Mouse (Mus musculus): Measurements from ENCODE around the gene Mroh2a.

Gene Mroh2a

GRCm38 (mm10) chr1:88275698-88276523 lies 49.1 kb downstream of the Mroh2a start:
- DNase-seq (ENCODE audit: extremely low spot score, low spot score), result no peak

GRCm38 (mm10) chr1:88276524-88277097 lies 49.8 kb downstream of the Mroh2a start:
- DNase-seq (ENCODE audit: extremely low spot score, low spot score), result no peak

GRCm38 (mm10) chr1:88277098-88277817 lies 50.5 kb downstream of the Mroh2a start, which contains the start of the genes Hjurp and Trpm8:
Gene Hjurp, minus strand, starts transcription at chr1:88277633.
Gene Trpm8, plus strand, starts transcription at chr1:88277661.
- DNase-seq (ENCODE audit: extremely low spot score, low spot score), result peak; percentile 100

GRCm38 (mm10) chr1:88277818-88278511 lies 51.2 kb downstream of the Mroh2a start:
- DNase-seq (ENCODE audit: extremely low spot score, low spot score), result no peak

GRCm38 (mm10) chr1:88279111-88280005 lies 52.6 kb downstream of the Mroh2a start:
- DNase-seq (ENCODE audit: extremely low spot score, low spot score), result no peak

- no peak for DNase-seq (ENCODE audit: extremely low spot score, low spot score)
Observed at GRCm38 (mm10) chr1:88280006-88280690, 53.4 kb downstream of the Mroh2a start.

DNA sequence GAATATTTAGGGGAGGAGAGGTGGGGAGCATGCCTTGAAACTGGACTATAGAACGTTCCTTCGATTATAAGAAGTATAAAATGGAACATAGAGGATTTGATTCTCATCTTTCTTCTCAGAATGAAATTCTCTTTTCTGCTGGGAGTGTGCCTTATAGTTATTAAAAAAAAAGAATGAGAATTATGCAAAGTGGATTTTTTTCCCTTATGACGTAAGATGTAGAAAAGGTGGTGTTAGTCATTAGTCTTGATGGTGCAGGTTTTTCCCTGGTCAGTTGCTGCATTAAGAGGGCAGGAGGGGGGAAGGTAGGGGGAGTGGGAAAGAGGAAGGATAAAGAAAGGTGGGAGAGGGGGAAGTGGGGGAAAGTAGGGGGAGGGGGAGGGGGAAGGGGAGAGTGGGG lies 55.5 kb downstream of the Mroh2a start:
- DNase-seq (ENCODE audit: extremely low spot score, low spot score), result no peak

- DNase-seq (ENCODE audit: extremely low spot score, low spot score), result no peak
Observed at GRCm38 (mm10) chr1:88283376-88284227, 56.8 kb downstream of the Mroh2a start.

GRCm38 (mm10) chr1:88284228-88284945 lies 57.6 kb downstream of the Mroh2a start:
- DNase-seq (ENCODE audit: extremely low spot score, low spot score), result no peak

DNA sequence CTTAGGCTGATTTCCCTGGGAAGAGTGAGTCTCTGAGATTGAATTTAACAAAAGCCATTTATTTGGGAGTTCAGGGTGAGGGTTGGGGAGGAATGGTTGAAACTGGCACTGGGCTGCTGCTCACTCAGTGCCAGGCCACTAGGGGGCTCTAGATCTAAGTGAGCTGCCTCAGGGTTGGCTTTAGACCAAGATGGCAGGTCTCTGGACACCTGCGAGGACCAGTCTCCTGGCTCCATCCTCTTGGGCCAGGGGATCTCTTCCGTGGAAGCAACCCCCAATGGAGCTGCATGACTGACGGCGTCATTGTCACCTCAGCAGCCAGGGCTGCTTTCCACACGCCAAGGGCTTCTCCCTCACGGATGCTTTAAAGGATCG lies 58.1 kb downstream of the Mroh2a start:
- DNase-seq (ENCODE audit: extremely low spot score, low spot score), result no peak

DNA sequence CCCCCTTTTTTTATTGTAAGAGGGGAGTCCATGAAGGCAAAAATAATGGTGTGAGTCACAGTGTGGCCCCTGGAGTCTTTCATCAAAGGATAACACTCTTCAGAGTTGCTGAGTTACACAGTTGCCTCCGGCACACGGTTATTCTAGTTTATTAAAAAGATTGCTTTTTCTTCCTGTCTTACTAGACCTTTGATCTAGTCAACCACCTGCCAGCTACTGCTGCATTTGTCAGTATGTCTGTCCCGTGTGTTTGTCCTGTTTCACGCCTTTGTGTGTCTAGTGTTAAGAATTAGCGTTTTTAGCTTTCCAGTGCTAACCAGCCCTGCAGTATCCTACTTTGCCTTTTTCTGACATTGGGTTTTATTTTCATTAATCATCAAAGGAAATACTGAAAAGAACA lies 58.9 kb downstream of the Mroh2a start:
- DNase-seq (ENCODE audit: extremely low spot score, low spot score), result no peak

- DNase-seq (ENCODE audit: extremely low spot score, low spot score), result no peak
Observed at GRCm38 (mm10) chr1:88286136-88286845, 59.5 kb downstream of the Mroh2a start.

DNA sequence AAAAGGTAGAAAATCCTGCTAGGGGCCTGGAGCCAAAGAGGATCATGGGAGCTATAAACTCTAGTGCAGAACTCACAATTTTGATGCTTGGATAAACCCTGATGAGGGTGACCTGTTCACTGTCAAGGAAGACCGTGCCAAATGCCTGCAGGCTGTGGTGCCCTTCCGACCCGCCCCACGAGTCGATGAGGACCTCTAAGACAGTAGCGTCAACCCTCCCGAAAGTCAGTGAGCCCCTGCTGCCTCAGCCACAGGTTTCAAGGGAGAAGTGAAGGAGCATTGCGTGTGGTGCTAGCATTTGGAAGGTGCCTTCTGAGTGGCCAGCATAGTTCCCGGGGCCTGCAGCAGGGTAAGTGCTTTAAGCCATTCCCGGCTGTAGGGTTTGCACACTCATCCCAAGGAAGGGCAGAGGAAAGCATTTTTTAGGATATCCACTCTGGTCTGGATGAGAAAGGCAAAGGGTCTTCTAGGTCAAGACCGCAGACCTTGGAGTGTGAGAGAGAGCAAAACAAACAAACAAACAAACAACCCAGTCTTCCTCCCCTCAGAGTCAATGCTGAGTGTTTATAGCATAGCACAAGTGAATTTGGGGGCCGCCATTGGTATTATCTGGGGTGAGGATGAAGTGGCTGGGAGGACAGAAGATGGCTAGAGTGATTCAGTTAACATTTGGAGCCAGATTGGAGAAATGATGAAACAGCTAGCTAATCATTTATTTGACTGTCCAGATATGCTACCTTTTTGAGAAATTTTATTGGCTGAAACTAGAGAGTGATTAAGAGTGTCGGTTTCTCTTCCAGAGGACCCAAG lies 60.3 kb downstream of the Mroh2a start:
- DNase-seq (ENCODE audit: extremely low spot score, low spot score), result no peak

DNA sequence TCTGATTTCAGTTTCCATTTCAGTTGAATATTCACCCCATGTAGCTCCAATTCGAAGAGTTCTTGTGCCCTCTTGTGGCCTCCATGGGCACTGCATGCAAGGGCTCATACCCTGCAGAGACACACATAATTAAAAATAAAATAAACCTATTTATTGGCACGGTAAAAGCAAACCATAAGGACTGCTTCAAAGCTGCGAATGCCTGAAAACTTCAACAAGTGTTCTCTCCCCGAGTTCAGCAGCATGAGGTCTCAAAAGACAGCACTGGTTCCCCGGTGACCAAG lies 60.9 kb downstream of the Mroh2a start:
- peak; percentile 76 for DNase-seq (ENCODE audit: extremely low spot score, low spot score)

GRCm38 (mm10) chr1:88288056-88288788 lies 61.4 kb downstream of the Mroh2a start:
- no peak for DNase-seq (ENCODE audit: extremely low spot score, low spot score)

GRCm38 (mm10) chr1:88288789-88289127 lies 62.0 kb downstream of the Mroh2a start:
- DNase-seq (ENCODE audit: extremely low spot score, low spot score), result no peak

- peak; percentile 10 for DNase-seq (ENCODE audit: extremely low spot score, low spot score)
Observed at GRCm38 (mm10) chr1:88289152-88289551, 62.4 kb downstream of the Mroh2a start.
